Mouse (Mus musculus) CD8-positive naive resting alpha-beta T cell, adult 2 months (primary cell): ENCODE results near the gene Btbd11.

Experiments used
- DNase-seq, 2 experiments: peaks; one replicate each; pipeline ENCODE4 v3.0.0; 2022; ENCODE audit warnings: low read depth in 2 of 2, low spot score in 2 of 2

The Btbd11 gene

DNA sequence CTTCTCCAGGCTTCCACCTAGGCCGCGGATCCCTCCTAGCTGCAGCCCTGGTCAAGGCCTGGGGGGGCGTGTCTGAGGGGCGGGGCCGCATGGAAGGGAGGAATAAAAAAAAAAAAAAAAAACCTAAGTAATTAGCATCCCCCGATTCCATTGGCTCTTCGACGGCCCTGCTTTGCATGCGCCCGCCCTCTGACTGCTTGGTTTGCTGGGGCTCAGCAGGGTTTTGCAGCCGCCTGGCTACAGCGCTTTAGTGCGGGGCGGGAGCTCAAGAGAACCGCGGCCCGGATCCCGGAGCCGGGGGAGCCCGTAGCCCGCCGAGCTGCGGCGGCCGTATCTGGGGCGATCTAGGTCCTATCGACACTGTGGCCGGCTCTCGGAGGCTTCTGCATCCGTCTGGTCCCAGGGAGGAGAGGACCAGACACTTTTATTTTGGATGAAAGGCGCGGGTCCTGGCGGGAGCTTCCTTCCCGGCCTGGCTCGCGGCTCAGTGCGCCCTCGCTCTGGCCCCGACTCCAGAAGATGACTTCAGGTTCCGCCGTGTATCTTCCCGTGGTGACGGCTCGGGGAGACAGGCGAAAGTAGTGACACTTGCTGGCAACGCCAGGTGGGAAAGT, at the start of gene Btbd11:
Gene Btbd11 (plus strand): TSS at position 210 of the 614 bp plus-strand sequence.
- DNase-seq = peak; percentile 68 to 74

GRCm38 (mm10) chr10:85338733-85339132, 47.9 kb upstream of the Btbd11 start:
- no peak for DNase-seq

DNA sequence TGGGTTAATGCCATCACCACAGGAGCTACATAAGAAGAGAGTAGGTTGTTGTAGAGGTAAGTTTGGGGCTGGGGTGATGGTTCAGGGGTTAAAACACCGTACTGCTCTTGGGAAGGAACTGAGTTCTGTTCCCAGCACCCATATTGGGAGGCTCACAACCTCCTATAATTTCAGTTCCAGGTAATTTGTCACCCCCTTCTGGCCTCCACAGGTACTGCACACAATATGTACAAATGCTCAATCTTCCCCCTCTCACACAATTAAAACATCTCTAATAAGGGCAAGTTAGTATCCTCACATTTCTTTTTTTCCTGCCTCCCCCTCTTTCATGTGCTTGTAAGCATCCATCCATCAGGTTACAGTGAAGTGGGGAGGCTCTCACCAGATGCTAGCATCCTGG, 44.7 kb upstream of the Btbd11 start:
- DNase-seq = peak in 1 of 2 experiments; percentile 8

- no peak for DNase-seq
These were observed 39.4 kb upstream of the Btbd11 start for GRCm38 (mm10) chr10:85347171-85347570.

DNA sequence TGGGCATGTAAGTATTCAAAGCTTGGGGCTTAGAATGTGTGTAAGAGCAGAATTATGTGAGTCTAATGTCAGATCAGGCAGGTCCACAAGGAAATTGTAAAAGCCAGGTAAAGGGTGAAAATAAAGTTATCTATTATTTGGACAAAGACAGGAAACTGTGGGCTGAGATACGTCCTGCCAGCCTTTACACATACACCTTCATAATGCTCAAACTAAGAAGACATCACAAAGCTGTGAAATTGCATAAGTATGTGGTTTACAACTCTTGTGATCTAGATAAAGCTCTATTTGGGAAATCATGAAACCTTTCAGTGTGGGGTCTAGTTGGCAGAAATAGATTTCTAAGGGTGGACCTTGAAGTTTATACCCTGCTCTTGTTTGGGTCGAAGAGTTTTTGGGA, 34.1 kb upstream of the Btbd11 start:
- DNase-seq = no peak

DNA sequence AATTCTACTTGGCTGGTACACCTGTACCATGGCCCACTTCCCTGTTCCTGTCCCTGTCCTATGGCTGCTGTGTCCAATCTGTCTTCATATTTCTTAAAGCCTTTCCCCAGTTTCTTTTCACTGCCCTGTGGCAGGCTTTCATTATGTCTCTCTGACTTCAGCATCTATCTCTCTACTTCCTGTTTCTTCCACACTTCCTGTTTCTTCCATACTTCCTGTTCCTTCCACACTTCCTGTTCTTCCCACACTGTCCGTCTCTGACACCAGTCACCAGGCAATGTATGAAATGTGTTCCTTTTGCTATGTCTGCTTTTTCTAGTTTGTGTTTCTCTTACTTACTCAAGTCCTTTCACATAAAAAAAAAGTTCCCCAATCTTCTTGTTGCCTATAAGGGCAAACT, 32.3 kb upstream of the Btbd11 start:
- DNase-seq = no peak

DNA sequence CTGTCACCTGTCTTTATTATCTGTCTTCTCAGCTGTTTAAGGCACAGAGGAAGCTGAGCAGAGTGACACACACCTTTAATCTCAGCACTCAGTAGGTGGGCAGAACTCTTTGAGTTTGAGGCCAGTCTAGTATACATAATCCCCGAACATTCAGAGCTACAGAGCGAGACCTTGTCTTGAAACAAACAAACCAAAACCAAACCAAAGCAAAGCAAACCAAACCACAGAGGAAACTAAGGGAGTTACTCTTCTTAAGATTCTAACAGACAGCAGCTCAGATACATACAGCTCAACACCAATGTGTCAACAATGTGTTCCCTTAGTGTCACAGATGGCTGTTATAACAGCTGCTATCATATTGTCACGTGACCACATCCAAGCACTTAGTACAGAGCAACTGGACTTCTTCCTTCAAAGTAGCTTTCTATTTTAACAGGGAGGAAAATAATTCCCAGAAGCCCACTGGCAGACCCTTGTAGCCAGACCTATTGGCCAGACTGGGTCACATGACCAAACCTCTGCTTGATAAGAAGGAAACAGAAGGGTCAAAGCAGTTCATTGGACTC, 27.0 kb upstream of the Btbd11 start:
- DNase-seq = peak; percentile 11 to 36

DNA sequence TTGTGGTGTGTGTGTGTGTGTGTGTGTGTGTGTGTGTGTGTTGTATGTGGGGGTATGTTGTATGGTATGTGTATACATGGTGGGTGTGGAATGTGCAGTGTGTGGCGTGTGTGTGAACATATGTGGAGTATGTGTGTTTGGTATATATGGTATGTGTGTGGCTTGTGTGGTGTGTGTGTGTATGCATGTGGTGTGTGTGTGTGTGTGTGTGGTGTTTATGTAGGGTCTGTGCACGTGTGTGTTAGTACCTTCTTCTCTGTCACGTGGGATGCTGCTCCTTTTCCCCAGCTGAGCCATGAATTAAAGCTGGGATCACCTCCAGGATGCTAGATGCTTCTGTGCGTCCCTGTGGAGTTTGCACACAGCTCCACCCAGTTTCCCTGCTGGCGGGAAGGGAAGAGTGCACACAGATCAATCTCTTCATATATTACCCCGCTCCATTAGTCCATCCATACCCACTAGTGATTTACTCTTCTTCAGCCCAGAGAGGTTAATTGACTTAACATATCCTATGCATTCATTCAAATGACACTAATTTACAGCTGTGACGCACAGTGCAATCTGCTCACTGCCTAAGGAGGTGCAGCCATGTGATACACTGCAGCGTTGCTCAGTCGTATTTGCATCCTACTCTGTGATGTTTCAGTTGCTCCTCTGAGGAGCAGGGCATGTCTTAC, 23.7 kb upstream of the Btbd11 start:
- no peak for DNase-seq

DNA sequence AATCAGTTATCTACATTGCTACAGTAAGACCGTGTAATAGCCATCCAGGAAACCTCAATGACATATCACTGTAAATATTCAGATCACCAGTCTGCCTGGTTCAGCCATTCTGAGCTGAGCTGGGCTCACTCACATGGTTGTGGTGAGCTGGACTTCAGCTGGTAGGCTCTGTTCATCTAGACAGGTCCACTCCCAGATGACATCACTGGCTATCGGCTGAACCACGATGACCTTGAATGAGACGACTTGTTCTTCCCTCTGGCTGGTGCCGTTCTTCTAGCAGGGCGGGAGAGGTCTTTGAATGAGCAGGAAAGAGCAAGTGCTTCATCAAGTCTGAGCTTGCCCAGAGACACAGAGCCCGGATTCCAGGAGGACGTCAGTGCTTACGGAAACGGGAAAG, 19.7 kb upstream of the Btbd11 start:
- DNase-seq = no peak

DNA sequence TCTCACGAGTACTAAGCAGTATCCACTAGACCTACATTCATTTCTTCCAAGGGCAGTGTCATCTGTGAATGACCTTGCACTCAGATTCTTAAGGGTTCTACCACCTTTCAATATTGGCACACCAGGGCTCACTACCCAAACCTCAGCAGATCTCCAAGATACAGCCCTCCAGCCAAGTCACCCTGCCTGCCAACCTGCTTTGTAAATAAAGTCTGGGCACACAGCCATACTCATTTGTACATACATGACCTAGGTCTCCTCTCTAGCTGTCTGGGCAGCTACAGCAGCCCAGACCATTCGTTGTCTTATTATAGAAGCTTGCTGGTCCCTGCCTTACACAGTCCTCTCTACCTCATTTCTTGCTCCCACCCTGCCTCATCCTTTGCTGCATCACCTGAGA, 15.3 kb upstream of the Btbd11 start:
- no peak for DNase-seq

GRCm38 (mm10) chr10:85372108-85372507, 14.5 kb upstream of the Btbd11 start:
- DNase-seq = no peak

DNA sequence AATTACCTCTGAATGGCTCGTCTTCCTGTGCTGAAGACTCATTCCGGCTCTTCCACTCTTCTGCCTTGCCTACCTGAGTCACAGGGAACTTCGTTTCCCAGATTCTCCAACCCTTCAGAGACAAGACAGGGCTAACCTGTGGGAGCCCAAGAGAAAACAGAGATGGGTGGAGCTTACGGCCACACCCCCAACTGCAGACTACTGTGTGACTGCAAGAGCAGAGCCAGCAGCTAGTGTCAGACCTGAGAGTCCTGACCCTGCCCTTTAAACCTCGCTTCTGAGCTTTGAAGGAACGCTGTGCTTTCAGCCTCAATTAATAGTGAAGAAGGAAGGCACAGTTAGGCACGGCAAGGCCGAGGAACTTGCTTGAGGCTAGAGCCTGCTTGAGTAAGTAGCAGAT, 7.6 kb upstream of the Btbd11 start:
- DNase-seq = no peak

DNA sequence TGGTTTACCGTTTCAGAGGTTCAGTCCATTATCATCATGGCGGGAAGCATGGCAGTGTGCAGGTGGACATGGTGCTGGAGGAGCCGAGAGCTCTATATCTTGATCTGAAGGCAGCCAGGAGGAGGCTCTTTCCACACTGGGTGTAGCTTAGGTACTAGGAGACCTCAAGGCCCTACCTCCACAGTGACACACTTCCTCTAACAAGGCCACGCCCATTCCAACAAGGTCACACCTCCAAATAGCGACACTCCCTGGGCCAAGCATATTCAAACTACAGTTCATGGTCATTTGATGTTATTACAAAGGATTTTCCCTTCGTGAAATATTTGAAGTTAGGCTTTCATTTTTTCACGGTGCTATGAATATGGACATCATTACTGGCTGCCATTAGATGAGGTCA, 3.6 kb upstream of the Btbd11 start:
- DNase-seq = no peak

DNA sequence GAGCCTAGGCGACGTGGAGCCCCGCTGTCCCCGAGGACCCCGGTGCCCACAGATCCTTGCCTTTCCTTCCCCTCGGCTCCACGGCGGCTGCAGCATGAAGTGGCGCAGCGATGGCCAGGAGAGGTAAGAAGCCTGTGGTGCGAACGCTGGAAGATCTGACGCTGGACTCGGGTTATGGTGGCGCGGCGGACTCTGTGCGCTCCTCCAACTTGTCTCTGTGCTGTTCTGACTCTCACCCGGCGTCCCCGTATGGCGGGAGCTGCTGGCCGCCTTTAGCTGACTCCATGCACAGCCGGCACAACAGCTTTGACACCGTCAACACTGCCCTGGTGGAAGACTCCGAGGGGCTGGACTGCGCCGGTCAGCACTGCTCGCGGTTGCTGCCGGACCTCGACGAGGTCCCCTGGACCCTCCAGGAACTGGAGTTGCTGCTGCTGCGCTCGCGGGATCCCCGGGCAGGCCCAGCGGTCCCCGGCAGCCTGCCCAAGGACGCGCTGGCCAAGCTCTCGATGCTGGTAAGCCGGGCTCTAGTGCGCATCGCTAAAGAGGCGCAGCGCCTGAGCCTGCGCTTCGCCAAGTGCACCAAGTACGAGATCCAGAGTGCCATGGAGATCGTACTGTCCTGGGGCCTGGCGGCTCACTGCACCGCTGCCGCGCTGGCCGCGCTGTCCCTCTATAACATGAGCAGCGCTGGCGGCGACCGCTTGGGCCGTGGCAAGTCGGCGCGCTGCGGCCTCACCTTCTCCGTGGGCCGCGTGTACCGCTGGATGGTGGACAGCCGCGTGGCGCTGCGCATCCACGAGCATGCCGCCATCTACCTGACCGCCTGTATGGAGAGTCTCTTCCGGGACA, 831 bp downstream of the Btbd11 start:
- peak; percentile 32 to 35 for DNase-seq

DNA sequence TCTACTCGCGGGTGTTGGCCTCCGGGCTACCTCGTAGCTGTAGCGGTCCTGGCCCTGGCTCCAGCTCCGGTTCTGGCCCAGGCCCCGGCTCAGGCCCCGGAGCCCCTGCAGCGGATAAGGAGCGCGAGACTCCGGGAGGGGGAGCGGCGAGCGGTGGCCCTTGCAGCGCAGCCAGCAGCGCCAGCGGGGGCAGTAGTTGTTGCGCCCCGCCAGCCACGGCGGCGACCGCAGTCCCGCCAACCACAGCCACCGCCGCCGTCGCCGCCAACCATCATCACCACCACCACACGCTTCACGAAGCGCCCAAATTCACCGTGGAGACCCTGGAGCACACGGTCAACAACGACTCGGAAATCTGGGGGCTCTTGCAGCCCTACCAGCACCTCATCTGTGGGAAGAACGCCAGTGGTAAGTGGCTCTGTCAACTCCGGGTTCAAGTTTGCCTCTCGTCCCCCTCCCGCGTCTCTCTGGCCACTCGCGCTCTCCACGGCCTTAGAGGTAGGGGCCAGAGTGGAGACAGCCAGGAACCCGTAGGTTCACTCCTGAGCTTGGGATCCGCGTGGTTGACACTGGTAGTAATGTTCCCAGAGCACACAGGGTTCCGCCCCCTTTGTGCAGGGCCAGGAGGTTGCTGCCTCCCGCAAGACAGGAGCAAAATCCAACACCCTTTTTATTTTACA, 1.6 kb downstream of the Btbd11 start:
- DNase-seq = no peak

- DNase-seq = peak; percentile 72 to 82
These were observed 2.1 kb downstream of the Btbd11 start for GRCm38 (mm10) chr10:85388751-85389115.

DNA sequence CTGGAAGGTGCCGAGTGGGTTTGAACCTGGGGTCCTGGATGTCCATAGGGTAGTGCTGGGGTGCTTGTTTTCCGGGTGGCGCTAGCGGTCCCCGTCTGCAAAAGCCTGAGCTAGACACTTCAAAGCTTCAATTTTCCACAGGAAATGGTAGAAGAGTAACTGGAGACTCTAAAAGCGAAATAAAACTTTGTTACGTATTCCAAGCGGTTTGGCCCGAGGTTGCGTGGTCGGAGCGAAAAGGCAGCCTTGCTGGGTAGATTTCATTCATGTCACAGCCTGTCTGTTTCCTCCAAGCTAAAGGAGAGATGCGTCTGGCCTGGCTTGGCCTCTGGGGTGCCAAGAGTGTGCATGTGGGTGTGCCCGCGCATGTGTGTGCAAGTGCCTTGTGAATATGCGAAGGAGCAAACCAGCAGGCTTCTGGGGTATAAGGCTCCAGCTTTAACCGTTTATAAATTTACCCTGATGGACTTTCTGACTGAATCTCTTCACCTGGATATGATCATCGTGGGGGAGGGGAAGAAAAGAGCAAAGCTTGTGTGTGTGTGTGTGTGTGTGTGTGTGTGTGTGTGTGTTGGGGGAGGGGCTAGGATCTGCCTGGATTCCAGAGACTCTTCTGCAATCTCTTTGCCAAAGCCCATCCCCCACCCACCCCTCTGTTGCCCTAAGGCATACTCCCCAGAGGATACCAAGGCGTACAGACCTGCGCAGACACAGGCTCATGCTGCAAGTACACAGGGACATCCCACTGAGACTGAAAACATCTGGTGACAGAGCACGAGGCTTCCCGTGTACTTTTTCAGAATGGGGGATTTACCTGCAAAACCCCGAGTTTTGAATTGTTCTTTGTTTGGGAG, 2.9 kb downstream of the Btbd11 start:
- DNase-seq = peak; percentile 29 to 42

DNA sequence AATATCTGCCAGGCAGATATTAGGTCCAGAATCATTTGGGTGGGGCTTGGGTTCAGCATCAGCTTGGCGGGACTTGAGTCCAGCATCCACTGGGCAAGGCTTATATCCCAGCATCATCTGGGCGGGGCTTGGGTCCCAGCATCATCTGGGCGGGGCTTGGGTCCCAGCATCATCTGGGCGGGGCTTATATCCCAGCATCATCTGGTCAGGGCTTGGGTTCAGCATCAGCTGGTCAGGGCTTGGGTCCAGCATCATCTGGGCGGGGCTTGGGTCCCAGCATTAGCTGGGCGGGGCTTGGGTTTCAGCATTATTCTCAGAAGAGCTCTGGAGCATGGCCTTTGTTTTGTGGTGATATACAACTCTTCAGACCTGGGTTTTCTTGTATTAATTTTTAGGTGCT, 6.4 kb downstream of the Btbd11 start:
- no peak for DNase-seq

- no peak for DNase-seq
These were observed 7.9 kb downstream of the Btbd11 start for GRCm38 (mm10) chr10:85394558-85394957.

DNA sequence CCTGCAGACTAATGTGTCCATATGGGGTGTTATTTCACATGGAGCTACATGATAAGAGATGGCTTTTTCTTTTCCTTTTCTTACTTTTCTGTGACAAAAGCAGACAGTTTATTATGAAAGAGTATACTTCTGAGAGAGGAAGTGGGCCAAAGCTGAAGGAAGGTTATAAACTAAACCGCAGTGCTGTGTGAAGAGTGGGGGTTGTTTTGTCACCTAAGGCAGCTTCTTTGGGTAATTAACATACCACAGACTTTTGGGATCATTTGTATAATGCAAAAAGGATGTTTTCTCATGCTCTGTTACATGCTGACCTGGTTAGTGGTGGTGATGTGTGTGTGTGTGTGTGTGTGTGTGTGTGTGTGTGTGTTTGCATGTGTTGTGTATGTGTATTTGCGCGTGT, 24.5 kb downstream of the Btbd11 start:
- peak; percentile 37 to 57 for DNase-seq
